Mouse (Mus musculus): ENCODE data around the gene Tfap2e.

Tfap2e gene

DNA sequence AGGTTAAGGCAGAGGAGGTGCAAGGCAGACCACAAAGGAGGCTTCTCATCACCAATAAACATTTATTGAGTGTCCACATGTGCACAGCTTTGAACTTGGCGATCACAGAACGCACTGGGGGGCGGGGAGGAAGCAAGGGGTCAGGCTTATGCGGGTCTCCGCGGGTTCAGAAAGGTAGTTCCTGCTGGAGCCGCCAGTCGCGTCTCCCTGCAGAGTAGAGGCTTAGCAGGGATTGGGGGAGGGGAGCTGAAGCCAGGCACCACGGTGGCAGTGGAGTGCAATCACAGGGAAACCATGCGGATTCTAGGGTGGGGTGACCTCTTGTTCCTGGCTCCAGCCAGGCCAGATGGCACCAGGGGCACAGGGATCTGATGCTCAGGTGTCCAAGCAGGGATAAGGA is 7.7 kb upstream of the Tfap2e start:
- CTCF ChIA-PET = interaction anchor here in 3 of 4 experiments (0.8 to 4.3 kb wide), 5 partner anchors 10 to 97 kb away, joined by 3 to 42 read pairs (median 21); partner anchors contain the start of genes AU040320 (in 1 of the 3) and Ncdn (in 1 of the 3)
- POLR2A ChIA-PET = interaction anchor here in 3 of 4 experiments (0.6 to 2.8 kb wide), 10 partner anchors 9 to 277 kb away, joined by 3 to 14 read pairs (median 4); partner anchors contain the start of genes AU040320 (in 2 of the 3), Ncdn (in 2 of the 3), 5730409E04Rik (in 1 of the 3) and Clspn (in 1 of the 3)

DNA sequence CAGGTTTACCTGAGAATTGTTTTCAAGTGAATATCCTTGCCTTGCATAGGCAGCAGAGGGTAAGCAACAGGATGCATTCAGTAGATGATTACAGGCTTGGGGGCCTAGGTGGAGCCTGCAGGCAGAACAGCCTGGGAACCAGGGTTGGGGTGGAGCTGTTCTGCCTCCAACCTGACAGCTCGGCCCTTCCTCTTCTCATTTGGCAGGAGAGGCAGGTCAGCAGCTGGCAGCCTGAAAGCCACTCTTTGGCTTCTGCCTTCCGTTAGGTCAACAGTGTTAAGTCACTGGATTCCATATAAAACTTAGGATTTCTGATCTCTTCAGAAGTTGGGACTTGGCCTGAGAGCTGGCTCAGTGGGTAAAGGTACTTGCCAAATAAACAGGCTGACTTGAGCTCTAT is 6.9 kb upstream of the Tfap2e start:
- POLR2A ChIA-PET = interaction anchor here in 3 of 4 experiments (0.6 to 5.8 kb wide), 9 partner anchors 9 to 186 kb away, joined by 3 to 46 read pairs (median 4); partner anchors contain the start of genes AU040320 (in 2 of the 3), Ncdn (in 2 of the 3) and Clspn (in 1 of the 3)
- CTCF ChIA-PET = interaction anchor here in 2 of 4 experiments (0.6 to 4.2 kb wide), 6 partner anchors 11 to 346 kb away, joined by 3 to 21 read pairs (median 3); partner anchors contain the start of genes AU040320 (in 1 of the 2) and Ncdn (in 1 of the 2)

DNA sequence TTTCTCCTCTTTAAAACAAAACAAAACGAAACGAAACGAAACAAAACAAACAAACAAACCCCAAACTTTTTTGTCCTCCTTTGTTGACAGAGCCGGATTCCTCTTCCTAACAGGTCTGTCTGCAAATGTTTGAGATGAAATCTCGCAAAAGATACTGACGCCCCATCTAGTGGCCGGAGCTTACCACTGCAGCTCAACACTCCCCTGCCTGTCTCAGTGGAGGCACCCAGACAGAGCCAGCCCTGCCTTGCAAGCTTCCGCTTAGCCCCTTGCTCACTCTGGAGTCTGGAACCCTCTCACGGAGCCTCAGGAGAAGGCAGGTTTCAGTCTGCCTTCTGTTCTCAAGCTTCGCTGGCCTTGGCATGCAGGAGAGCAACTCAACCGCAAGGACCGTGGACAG is 5.4 kb upstream of the Tfap2e start:
- POLR2A ChIA-PET = interaction anchor here in 3 of 4 experiments (0.6 to 5.8 kb wide), 23 partner anchors 8 to 421 kb away, joined by 3 to 46 read pairs (median 3); partner anchors contain the start of genes Psmb2 (in 3 of the 3), AU040320 (in 2 of the 3), Ncdn (in 2 of the 3) and 5730409E04Rik (in 1 of the 3)

DNA sequence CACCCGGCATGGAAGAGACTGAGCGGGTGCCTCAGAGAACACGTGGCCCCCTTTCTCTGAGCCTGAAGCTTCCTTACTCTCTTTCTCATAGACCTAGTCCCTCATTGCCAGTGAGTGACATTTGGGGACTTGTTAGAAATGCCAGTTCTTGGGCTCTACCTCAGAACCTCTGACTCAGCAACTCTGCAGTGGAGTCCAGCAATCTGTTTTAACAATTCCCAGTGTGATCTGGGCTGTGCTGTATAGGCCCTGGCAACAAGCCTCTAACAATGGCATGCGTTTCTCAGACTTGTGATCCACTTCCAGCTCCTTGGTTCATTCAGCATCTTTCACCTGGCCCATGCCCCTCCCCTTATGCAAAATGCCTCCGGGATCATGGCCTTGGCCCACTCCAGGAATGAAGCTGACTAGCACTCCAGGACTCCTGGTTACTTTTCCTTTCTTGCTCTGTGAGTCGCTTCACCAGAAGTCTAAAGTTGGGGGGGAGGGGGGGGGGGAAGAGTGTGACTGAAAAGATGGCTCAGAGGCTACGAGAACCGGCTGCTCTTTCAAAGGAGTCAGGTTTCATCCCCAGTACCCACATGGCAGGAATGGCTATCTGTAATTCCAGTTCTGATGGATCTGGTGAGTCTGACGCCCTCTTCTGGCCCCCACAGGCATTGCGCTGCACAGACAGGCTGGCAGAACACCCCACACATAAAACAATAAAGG is 4.1 kb upstream of the Tfap2e start:
- ChIA-PET POLR2A (interaction anchor here (0.6 to 5.8 kb wide), 20 partner anchors 12 to 464 kb away, joined by 3 to 46 read pairs (median 4); partner anchors contain the start of genes Psmb2 (in 4 of the 4), AU040320 (in 3 of the 4), Ncdn (in 3 of the 4) and Clspn (in 1 of the 4)), CTCF (interaction anchor here (0.5 to 3.9 kb wide), 41 partner anchors 9 to 704 kb away, joined by 3 to 48 read pairs (median 4); partner anchors contain the start of genes AU040320 (in 2 of the 4), Ncdn (in 2 of the 4) and 5730409E04Rik (in 1 of the 4))

More for the DNA sequence above, 5.4 kb upstream of the Tfap2e start:
- CTCF ChIA-PET = interaction anchor here (0.5 to 3.9 kb wide), 45 partner anchors 8 to 645 kb away, joined by 3 to 48 read pairs (median 4); partner anchors contain the start of genes AU040320 (in 3 of the 4), Ncdn (in 3 of the 4), 5730409E04Rik (in 1 of the 4) and Clspn (in 1 of the 4)

DNA sequence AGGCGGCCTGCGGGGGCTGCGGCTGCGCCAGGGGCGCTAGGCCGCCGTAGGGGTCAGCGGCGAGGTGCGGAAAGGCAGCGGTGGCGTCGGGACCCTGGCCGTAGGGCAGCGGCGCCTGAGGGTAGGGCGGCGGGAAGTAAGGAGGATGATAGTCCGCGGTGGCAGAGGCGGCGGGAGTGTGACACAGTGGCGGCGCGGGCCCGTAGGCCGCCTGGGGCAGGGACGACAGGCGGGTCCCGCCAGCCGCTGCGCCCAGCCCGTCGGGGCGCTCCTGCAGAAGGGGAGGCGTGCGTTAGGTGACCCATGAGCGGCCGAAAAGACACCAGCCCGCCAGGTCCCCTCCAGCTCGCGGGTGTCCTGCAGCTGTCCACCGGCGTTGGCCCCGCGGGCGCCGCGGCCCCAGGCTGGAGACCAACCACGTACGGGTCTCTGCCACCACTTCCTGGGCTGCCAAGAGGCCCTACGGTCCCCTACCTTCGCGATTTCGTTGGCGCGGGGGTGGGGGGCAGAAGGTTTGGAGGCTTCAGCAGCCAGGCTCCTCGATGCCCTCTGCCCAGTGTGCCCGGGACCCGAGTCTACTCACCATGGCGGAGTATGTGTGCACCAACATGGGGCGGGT is 549 bp downstream of the Tfap2e start:
- POLR2A ChIA-PET = interaction anchor here in 3 of 4 experiments (0.7 to 1.6 kb wide), 11 partner anchors 9 to 439 kb away, joined by 3 to 16 read pairs (median 3); partner anchors contain the start of genes AU040320 (in 1 of the 3), Ncdn (in 1 of the 3), Psmb2 (in 1 of the 3) and Sfpq (in 1 of the 3)
- CTCF ChIA-PET = interaction anchor here in 2 of 4 experiments (0.9 to 2.0 kb wide), 8 partner anchors 10 to 136 kb away, joined by 3 to 12 read pairs (median 5); partner anchors contain the start of genes AU040320 (in 1 of the 2), Ncdn (in 1 of the 2) and Psmb2 (in 1 of the 2)

DNA sequence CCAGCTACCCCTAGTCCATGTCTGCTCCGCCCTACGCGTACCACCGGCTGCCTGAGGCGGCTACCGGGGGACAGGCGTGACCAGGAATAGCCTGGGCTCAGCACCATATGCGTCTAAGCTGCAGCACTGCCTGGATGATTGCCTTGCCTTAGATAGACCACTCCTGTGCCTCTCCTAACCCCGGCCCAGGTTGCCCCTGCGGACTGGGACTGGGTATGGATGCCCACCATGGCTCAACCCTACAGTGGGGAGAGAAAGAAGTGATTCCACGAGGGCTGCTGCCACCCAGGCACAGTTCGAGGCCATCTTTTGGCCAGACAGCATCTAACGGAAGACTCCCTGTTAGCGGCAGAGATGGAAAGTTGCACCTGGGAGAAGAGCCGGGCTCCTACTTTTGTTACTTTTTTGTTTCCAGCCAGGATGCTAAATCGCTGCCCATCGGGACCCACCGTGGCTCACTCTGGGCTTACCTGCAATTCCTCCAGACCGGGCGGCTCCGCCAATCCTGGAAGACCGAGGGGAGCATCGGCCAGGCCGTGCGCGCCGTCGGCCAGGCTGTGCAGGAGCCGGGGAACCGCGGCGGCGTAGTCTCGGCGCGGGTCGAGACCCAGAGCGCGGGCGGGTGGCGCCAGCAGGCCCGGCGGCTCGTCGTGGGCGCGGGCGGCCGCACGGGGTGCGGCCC is 1.2 kb downstream of the Tfap2e start:
- ChIA-PET POLR2A (interaction anchor here in 2 of 4 experiments (0.8 to 1.6 kb wide), 5 partner anchors 9 to 270 kb away, joined by 3 to 13 read pairs (median 3); partner anchors contain the start of gene Psmb2 (in 1 of the 2)), CTCF (interaction anchor here in 3 of 4 experiments (0.6 to 2.0 kb wide), 4 partner anchors 11 to 267 kb away, joined by 3 to 9 read pairs (median 4); partner anchors contain the start of gene Ago1 (in 1 of the 3))

DNA sequence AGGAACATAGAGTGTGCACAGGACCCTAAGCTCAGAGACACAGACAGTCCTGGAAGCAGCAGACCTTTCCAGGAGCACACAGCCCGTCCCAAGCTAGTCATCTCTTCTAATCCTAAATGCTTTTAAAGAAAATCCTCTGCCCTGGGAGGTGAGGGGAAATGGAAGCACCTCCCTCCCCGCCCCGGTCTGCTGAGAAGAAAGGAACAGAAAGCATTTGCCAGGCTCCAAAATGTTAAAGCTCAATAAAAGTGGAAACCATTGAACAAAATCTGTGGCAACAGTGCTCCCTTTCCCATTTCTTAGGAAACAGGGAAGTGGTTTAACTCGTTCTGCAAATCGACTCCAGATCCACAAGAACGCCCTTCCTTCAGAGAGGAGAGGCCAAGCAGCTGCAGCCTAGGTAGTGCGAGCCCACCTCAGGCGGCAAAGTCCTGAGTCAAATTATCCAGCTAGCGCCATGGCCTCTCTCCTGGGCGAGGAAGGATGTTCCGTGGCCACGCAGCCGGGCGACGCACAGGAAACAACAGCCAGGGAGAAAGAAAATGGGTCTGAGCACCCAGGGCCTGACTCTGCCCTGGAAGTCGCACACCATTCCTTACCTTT is 1.9 kb downstream of the Tfap2e start:
- CTCF ChIA-PET = interaction anchor here (0.6 to 2.4 kb wide), 7 partner anchors 11 to 1812 kb away, joined by 3 to 7 read pairs (median 4); partner anchors contain the start of genes AU040320 (in 1 of the 4) and Ago1 (in 1 of the 4)

DNA sequence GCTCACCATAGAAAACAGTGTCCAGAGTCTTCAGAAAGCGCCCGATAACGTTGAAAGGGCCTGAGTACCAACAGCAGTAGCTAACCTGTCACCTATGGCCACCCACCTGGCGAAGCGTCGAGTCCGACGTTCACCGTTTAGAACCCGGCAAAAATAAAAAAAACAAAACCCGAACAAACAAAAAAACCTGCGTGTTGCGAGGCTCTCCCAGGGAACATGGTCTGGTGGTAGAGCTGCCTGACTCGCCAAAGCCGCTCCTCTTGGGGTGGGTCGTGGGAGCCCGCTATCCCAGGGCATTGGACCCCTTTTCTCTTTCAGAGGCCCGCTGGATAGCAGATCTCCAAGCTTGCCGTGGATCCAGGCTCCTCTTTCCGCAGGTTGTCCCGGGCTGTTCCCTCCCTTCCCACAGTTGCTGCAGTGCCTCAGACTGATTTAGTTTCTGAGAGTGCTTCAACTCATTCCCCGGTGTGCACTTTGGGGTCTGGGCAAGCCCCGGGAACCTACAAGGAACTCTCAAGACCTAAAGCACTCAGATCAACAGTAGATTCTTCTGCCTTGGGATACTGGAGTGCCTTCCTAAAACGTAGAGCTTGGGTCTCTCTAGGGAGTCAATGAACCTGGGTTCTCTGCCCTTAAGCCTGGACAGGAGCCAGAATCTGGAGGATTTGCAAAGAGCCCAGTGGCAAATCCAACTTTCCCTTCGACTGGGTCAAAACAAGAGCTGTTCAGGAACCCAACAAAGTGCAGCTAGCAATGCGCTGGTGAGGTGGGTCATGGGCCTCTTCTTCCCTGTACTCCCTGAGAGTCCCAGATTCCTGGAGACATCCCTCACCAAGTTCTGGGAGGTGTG is 3.3 kb downstream of the Tfap2e start:
- POLR2A ChIA-PET = interaction anchor here in 3 of 4 experiments (0.6 to 2.6 kb wide), 13 partner anchors 9 to 865 kb away, joined by 3 to 12 read pairs (median 3); partner anchors contain the start of genes Psmb2 (in 2 of the 3), AU040320 (in 1 of the 3), Adprhl2 (in 1 of the 3) and Col8a2 (in 1 of the 3)
- CTCF ChIA-PET = interaction anchor here in 2 of 4 experiments (1.2 to 2.4 kb wide), 4 partner anchors 13 to 107 kb away, joined by 3 to 7 read pairs (median 4); partner anchors contain the start of gene AU040320 (in 1 of the 2)

More for the DNA sequence above, 1.9 kb downstream of the Tfap2e start:
- POLR2A ChIA-PET = interaction anchor here in 2 of 4 experiments (0.8 to 1.3 kb wide), 4 partner anchors 9 to 56 kb away, joined by 3 to 5 read pairs (median 4); partner anchors contain the start of gene Psmb2 (in 1 of the 2)

DNA sequence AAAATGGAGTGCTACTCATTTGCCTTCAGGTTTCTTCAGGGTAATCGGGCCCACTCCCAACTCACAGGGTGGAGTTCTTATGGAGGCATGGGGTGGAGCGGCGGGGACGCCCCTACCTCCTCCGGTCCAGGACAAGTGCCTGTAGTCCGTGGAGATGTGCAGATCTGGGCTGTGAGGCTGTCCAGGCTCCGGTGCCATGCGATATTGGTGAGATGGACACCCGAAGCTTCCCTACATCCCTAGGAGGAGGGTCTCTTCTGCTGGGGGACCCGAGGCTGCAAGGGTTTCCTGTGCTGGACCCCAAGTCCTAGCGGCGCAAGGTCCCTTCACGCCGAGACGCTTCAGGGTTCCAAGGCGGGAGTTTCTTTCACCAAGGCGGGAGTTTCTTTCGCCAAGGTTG is 3.9 kb downstream of the Tfap2e start:
- ChIA-PET POLR2A (interaction anchor here in 2 of 4 experiments (0.6 to 2.6 kb wide), 7 partner anchors 9 to 866 kb away, joined by 3 to 12 read pairs (median 4); partner anchors contain the start of genes AU040320 (in 1 of the 2), Ncdn (in 1 of the 2) and Psmb2 (in 1 of the 2)), CTCF (interaction anchor here in 3 of 4 experiments (0.9 to 2.4 kb wide), 3 partner anchors 13 to 108 kb away, joined by 4 to 7 read pairs (median 6); no protein-coding TSS in a partner anchor)

DNA sequence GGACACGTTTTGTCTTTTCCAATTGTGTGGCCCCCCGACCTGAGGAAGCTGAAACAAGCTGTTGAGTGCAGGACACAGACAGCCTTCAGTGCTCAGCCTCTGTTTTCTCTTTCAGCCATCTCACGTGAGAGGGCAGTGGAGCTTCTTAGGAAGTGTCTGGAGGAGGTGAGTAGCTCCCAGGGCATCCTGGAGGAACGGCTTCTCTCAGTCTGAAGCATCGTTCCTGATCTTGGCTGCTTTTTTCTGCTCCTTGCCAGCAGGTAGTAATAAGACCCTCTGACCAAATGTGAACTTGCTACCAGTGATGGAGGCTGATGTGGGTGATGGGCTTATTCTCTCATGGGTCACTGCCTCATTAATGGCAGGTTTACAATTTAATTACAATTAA is 28.6 kb downstream of the Tfap2e start:
- POLR2A ChIA-PET = interaction anchor here in 2 of 4 experiments (1.2 to 2.8 kb wide), 5 partner anchors 10 to 30 kb away, joined by 3 to 11 read pairs (median 7); partner anchors contain the start of gene Psmb2 (in 2 of the 2)

DNA sequence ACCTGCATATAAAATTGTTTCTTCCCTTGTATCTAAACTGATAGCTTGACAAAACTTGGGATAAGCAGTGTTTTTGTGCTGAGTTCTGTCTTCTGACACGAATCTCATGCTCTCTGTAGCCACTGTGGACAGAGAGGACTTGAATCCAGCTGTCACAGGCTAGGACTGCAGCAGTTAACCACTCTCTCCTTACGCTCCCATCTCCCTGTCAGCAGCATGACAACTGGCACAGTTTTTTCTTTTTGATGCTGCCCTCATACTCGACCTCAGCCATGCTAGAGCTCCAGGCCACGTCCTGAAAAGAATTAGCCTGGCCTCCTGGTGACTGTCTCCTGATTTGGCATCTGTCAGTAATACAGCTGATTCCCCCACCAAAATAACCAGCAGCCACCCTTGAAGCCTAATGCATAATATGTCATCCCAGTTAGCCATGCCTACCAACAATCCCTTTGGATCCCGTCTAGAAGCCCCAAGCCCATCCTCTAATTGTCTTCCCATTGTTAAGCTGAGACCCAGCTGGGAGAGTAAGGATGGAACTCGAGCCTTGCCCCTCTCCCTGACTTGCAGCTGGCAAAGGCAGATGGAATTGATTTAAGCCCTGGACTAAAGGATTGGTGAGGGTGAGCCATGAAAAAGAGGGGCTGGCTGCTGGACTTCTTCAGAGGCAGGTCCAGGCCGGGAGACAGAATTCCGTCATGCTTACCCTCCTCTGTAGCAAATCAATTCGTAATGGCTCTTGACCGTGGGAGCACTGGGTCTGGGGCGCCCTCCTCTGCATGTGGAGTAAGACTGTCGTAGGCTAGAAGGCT is 29.2 kb downstream of the Tfap2e start:
- POLR2A ChIA-PET = interaction anchor here in 3 of 4 experiments (0.9 to 2.8 kb wide), 7 partner anchors 11 to 29 kb away, joined by 3 to 11 read pairs (median 5); partner anchors contain the start of gene Psmb2 (in 2 of the 3)
- CTCF ChIA-PET = interaction anchor here in 3 of 4 experiments (0.6 to 1.0 kb wide), 4 partner anchors 33 to 277 kb away, joined by 3 to 5 read pairs (median 3); no protein-coding TSS in a partner anchor

More for the DNA sequence above, 28.6 kb downstream of the Tfap2e start:
- CTCF ChIA-PET = interaction anchor here in 2 of 4 experiments (0.6 to 1.0 kb wide), 3 partner anchors 33 to 277 kb away, joined by 3 read pairs; no protein-coding TSS in a partner anchor

DNA sequence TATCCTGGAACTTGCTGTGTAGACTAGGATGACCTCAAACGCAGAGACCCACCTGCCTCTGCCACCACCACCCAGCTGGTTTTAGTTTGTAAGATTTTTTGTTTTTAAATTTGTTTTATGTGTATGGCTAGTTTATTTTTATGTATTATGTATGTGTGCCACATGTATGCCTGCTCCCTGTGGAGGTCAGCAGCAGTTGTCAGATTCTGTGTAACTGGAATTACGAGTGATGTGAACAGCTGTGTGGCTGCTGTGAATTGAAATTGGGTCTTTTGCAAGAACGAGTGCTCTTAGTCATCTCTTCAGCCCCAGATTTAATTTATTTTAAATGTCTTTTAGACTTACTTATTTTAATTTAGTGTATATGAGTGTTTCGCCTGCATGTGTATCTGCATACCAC is 39.1 kb downstream of the Tfap2e start:
- CTCF ChIA-PET = no interaction called here
- POLR2A ChIA-PET = no interaction called here

DNA sequence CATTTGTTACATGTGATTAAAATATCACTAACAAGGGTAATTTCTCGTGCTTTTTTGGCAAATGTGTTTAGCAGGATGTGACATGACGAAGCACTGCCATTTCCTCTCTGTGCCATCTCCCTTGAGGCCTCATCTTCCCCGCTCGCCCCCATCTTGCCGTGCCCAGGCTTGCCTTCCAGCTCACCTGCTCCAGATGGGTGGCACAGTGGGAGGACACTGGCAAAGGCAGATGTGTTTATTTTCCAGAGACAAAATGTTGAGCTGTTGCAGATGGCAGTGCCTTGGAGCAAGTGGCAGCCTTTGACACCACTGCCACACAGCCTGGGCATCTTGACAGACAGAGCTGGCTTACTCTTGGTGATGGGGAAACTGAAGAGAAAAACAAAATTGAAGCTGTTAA is 43.0 kb downstream of the Tfap2e start:
- POLR2A ChIA-PET = interaction anchor here in 3 of 4 experiments (0.6 to 3.2 kb wide), 7 partner anchors 9 to 33 kb away, joined by 3 to 16 read pairs (median 5); partner anchors contain the start of gene Psmb2 (in 1 of the 3)
- CTCF ChIA-PET = interaction anchor here in 1 of 4 experiments (0.5 to 1.1 kb wide), 2 partner anchors 52 to 486 kb away, joined by 3 read pairs; no protein-coding TSS in a partner anchor

DNA sequence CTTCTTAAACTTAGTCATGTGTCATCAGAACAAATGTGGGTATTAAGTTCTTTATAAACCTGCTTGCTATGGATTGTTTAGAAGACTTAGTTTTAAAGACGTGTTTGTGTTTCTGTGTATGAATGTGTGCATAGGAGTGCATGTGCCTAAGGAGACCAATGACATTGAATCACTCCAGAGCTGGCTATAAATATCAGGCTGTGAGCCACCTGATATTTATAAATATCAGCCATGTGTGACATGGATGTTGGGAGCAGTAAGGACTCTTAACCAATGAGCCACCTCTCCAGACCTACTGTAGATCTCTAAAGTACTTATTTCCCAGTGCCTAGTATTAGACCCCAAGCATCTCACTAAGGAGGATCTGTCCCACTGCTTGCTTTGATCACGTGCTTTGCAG is 46.6 kb downstream of the Tfap2e start:
- ChIA-PET CTCF (no interaction called here), POLR2A (interaction anchor here in 1 of 4 experiments (1.4 kb wide), 1 partner anchor 12 kb away, joined by 4 read pairs; the partner anchor contains the start of gene Psmb2)

All from embryonic stem cell, embryonic (primary cell).